Mouse (Mus musculus) myocyte (in vitro differentiated cells): ENCODE measurements around the gene Thumpd3.

ENCODE experiments used
- E2F4 ChIP-seq: IDR thresholded peaks from one replicate; pipeline ENCODE4 v1.6.1; 2011; ENCODE audit warnings: mild to moderate bottlenecking, control low read depth, moderate library complexity; ENCODE audit not compliant: insufficient read depth
- MYOG ChIP-seq, 3 experiments: IDR thresholded peaks; one replicate each; pipeline ENCODE4 v1.6.1; 2011; ENCODE audit warnings: control low read depth in 2 of 3, low read depth in 2 of 3, mild to moderate bottlenecking in 2 of 3; ENCODE audit not compliant: insufficient read length in 2 of 3, control insufficient read depth in 1 of 3, insufficient read depth in 1 of 3
- POLR2A ChIP-seq: IDR thresholded peaks from one replicate; pipeline ENCODE4 v1.6.1; 2011; ENCODE audit warnings: low read depth, mild to moderate bottlenecking, control low read depth, moderate library complexity; ENCODE audit not compliant: insufficient read length
- POLR2AphosphoS2 ChIP-seq: IDR thresholded peaks from one replicate; pipeline ENCODE4 v1.6.1; 2011; ENCODE audit warnings: low read depth, control low read depth; ENCODE audit not compliant: insufficient read length

- no peak for TF ChIP-seq MYOG (IDR thresholded peaks at IDR 0.05; ENCODE audit: control insufficient read depth in 1 of 3, insufficient read depth in 1 of 3, insufficient read length in 2 of 3, low read depth in 2 of 3)
- no peak for TF ChIP-seq POLR2AphosphoS2
- TF ChIP-seq POLR2A: no peak
- no peak for TF ChIP-seq E2F4
Measured at GRCm38 (mm10) chr6:113038735-113039058, 7.3 kb upstream of the Thumpd3 start.
